Mouse (Mus musculus): ENCODE measurements at regions not wholly inside any gene's neighbourhood (a gene's known extent, or its start where the extent isn't known, plus 50 kb on each side); places are given as distances from the start of the nearest gene placed in this dataset.
A peak's percentile ranks its signal among the peaks of the same experiment; 100 is the strongest.

DNA sequence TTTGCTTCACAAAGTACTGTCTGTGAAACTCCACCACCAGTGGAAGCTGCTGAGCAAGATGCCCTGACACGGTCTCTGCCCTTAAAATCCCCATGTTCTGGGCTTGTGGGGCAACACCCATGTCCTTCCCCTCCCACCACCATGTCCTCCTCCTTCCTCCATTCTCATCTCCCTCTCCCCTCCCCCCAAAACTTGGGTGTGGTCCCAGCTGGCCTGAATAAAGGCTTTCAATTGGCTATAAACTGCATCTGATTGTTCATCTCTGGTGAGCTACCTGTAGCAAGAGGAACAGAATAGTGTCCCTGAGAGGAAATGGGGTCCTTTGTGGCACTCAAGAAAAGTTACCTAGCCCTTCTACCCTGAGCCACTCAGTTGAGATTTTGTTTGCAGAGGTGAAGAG, 91.8 kb downstream of the Slc16a9 start:
- no peak for DNase-seq (ENCODE audit: low spot score)

DNA sequence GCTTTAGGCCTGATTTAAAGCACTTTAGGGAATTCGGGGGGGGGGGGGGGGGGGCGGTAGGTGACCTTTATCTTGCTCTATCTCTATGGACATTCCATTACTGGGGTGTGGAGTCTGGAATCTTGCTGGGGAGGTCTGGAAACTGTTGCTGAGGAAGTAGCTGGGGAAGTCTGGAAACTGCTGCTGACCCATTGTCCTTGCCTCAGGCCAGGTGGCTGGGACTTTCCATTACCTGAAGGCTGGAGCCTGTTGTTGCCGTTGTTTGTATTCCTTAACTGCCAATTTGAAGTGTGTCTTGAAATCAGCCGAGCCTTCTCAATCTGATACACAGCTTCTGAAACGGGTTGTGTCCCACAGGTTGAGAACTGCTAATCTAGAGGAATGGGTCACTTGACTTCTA, 80.9 kb upstream of the Fam13c start:
- no peak for DNase-seq (ENCODE audit: low spot score)

DNA sequence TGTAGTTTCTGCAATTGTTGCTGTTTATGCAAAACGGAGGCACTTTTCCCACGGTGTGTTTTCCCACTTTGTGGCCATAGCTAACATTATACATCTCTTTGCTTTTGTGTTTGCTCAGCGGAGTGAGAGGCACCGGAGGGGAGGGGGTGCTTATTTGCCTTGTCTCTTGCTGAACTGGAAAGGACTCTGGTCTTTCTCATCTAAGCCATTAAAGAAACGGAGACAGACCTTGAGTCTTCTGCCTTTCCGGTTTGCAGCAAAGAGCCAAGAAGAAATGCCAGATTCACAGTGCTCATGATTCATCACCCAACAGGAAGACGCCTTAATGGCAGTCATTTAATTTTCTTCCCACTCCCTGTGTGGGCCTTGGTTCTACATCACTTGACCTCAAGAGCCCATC, 80.4 kb upstream of the Fam13c start:
- DNase-seq (ENCODE audit: low spot score) = no peak

DNA sequence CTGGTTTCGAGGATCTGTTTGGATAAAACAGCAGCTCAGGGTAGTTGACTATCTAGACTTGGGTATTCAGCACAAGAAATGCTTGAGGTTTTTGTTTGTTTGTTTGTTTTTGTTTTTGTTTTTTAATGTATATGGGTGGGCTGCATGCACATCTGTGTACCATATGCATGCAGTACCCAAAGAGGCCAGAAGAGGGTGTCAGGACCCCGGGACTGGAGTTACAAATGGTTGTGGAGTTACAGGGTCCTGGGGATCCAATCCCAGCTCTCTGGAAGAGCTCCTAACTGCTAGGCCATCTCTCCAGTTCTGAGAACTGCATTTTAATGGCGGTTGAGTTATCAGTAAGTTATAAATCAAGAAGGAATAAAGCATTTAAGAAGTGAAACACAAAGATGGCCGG, 77.2 kb upstream of the Fam13c start:
- no peak for DNase-seq (ENCODE audit: low spot score)

DNA sequence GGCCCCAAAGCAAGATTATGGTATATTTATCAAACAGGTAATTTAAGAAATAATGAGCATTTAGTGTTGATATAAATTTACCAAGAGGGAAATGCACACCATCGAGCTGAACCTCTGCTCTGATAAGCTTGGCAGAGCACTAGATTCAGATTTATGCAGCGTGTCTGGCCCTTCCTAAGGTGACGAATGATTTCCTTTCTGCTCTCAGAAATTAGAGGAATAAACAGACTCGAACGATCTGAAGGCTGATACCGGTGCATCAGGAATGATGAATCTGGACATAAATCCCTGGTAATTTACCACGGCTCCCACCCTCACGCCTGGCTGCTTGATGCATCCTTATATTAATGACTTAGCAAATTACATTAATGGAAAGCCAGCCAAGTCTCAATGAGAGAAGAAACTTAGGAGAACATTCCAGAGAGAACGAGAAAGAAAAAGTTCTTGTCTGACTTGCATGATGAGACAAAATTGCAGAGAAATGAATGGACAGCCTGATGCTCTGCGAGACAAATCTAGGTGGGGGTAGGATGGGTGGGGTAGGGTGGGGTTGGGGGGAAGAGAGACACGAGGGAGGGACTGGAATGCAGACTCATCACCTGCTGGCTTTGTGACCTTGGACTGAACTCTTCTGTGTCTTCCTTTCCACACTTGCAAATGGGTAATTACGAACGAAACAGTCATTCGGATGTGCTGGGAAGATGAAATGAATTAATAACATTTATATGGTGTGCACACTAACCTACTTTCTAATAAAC, 75.9 kb upstream of the Fam13c start:
- DNase-seq (ENCODE audit: low spot score) = no peak

DNA sequence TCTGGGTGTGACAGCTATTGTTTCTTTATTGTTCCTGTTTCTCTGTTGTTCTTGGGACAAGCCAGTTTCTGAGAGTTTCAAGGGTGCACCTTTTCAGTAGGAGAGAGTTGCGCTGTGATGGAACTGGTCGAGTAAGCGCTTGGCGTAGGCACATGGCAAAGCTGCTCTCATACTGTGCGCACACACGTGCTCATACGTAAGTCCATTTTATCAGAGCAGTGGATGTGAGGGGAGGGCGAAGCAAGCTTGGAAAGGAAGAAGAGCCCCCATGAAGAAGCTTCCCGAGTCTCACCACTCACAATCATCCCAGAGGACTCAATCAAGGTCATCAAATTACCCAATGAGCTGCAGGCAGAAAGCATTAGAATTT, 75.3 kb upstream of the Fam13c start:
- no peak for DNase-seq (ENCODE audit: low spot score)

DNA sequence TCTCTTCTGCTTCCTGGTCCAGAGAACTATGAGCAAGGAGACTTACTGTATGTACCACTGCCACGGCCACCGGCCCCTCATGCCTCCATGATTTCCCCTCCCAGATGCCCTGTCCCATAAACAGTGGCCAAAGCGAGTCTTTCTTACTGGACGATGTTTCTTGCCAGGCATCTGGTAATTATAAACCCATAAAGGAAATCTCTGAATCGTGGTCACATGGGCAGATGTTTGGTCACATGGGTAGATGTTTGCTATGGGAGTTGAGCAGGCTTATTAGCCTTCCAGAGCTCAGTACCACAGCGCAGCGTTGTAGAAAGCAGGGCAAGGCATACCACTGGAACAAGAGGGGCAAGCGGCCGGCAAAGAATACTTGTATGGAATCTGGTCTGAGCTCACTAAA, 74.8 kb upstream of the Fam13c start:
- no peak for DNase-seq (ENCODE audit: low spot score)

DNA sequence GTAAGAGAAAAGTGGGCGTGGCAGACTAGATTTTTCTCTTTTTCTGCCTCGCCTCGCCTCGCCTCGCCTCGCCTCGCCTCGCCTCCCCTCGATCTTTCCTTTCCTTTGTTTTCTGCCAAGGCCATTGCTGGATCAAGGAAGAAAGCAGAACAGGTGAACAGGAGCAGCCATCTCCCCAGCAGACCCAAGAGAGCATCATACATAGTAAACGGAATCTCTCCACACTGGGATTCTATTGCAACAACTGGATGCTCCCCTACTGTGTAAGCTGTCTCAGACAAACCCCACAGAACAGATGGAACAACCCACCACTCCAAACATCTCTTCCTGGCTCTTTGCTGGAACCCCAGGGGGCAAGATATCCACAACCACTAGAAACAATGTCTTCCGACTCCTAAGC, 72.4 kb upstream of the Fam13c start:
- DNase-seq (ENCODE audit: low spot score) = no peak

DNA sequence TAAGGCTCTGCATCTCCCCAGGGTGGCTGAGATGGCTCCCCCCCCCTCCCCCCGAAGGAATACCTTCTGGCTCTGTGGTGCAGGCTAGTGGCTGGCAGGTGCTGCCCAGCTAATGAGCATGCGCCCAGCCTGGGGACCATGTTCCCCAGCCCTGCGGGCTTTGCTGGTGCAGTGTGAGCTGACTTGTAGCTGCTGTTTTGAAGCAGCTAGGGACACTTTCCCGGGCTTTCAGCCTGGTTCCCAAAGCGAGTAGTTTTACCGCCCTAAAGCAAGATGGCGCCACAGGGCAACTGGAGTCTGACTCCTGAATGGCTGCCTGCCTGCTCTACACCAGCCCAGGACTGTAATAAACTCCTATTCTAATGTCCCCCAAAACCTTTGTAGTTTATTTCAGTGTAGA, 71.6 kb upstream of the Fam13c start:
- peak; percentile 14 for DNase-seq (ENCODE audit: low spot score)

DNA sequence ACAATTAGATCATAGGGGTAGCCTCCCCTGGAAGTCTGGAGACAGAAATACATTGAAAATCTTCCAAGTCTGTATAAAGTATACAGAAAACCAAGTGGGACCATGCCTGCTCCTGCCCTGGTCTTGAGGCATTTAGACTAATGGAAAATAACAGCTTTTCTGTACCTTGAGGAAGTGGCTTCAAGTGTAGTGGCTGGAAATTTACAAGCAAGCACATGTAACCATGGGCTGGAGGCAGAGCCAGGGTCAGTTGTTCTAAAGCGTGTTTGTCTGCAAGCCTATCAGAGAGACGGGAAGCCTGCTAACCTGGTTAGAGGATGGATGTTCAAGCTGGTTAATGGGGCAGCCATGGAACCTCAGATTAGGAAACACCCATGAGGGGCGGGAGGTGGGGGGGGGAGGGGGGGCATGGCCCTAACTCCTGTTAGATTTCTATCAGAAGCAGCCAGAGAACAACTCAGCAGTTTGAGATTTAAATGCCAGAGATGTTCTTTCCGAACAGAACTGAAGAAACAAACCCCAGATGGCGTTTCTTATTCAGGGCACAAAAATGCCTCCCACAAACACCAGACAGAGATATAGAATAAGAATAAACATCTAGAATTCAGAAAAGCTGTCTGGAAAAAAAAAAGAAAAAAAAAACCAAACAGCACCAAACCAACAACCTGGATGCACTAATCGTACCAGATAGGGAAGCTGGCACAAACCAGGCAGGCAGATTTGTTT, 67.7 kb upstream of the Fam13c start:
- no peak for DNase-seq (ENCODE audit: low spot score)

DNA sequence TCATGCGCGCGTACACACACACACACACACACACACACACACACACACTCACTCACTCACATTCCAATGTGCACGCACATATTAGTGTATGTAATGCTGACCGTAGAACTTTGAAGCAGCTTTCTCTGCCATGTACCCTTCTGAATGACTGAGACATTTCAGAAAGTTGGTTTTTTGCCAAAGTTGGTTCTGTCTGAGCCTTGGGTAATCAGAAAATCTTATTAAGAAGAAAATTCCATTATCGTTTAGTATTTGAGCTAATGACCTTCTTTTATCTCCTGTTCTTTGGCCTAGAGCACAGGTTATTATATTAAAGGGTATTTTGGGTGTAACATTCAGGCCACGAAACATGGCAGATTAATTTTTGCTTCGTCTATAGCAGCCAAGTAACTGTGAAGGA, 67.1 kb upstream of the Fam13c start:
- DNase-seq (ENCODE audit: low spot score) = no peak

DNA sequence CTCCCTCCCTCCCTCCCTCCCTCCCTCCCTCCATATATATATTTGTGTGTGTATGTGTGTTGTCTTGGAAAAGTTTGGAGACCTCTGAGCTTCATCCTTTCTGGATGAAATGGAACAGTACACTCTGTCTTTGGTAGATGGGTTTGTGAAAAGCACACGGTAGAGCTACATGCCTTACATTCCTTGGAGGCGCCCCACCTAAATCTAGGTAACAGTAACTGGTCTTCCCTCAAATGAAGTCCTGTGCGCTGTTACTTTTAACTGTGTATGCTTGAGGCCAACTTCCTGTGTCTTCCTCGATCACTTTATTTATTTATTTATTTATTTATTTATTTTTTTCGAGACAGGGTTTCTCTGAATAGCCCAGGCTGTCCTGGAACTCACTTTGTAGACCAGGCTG, 66.4 kb upstream of the Fam13c start:
- no peak for DNase-seq (ENCODE audit: low spot score)

DNA sequence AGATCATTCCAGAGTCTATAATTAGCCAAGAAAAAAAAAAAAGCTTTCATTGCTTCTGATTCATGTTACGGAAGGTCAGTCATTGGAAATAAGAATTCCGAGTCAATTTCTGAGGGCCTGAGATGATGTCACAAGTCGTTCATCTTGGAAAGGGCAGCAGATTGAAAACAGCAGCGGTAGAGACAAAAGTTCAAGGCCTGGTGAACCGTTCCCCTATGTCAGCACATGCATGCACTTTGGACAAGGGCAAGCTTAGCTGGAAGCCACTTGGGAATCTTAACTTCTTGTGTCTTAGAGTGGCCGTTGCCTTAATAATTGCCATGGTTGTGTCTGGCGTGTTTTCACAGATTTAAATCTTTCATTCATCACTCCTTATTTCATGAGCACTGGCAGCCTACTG, 65.6 kb upstream of the Fam13c start:
- no peak for DNase-seq (ENCODE audit: low spot score)

DNA sequence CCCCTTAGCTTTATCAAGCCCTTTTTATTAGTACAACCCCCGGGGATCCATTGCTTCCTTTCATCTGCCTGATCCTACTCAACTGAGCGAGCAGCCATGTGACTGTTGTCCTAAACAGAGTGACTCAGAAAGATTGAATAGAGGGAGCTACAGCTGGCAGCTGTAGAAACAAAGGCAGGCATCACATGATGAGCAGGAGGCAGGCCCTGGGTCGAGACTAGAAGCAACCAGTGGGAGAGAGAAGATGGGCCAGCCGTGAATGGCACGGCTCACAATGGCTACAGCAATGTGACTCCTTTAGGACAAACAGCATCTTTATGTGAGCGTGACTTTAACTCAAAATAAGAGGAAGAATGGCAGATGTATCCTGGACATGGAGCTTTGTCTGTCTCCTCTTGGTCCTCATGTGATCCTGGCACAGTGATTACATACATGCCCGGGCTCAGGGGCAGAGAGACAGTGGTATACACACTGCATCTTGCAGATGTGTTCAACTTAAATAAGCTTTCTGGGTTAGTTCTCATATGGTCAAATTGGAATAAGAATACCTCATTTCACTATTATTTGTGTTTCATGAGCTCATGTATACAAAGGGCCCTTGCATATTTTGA, 60.1 kb upstream of the Fam13c start:
- DNase-seq (ENCODE audit: low spot score) = no peak

DNA sequence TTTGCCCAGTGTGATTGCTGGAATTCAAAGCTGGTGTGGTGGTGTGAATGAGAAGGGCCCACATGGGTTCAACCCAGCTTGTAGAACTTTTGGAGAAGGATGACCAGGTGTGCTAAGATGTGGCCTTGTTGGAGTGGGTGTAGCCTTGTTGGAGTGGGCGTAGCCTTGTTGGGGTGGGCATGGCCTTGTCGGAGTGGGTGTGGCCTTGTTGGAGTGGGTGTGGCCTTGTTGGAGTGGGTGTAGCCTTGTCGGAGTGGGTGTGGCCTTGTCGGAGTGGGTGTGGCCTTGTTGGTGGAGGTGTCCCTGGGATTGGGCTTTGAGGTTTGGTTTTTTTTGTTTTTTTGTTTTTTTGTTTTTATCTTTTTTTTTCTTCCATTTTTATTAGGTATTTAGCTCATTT, 55.6 kb upstream of the Fam13c start:
- no peak for DNase-seq (ENCODE audit: low spot score)

DNA sequence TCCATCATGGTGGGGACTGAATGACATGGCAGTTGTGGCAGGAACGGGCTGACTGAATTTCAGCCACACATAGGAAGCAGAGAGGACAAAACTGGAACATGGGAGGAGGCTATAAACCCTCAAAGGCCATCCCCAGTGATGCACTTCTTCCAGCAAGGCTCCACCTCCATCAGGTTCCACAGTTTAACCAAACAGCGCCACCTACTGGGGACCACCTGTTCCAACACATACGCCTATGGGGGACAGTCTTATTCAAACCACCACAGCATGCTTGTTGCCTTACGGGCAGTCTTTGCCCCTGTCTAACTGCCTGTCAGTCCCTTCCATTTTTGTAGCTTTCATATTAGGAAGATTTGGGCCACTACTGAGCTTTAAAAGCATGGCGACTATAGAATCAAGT, 52.6 kb upstream of the Fam13c start:
- DNase-seq (ENCODE audit: low spot score) = no peak
